Mouse (Mus musculus): ENCODE results near the gene Rps6kb1. TPM values are rescaled to one million over a fixed set of nuclear protein-coding genes. Genes with fewer than 3 reads are reported as not detected.

Rps6kb1 gene
- polyA plus RNA-seq, 1 experiment from 2014 or later: 63.2 TPM

DNA sequence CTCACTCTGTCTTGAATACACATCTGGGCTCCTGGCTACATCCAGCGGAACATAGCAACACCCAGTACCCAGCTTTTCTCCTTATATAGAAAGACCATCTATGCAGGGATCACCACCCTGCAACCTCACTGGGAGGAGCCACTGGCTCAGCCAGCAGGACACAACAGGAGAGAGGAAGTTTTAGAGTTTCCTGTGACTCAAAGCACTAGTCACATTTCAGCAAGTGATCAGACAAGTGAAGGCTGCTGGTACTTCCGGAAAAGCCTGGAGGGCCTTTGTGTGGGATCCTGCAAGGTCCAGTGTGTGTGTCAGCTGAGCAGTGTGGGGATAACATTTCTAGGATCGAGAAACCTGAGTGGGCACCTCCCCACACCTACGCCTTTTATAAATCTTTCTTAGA lies 32.6 kb upstream of the Rps6kb1 start:
- H3K27me3 ChIP-seq (ENCODE audit: control insufficient read depth, insufficient read depth, low read length): no peaks in the 10 kb centered on the region
- no peaks in the 10 kb centered on the region for H3K4me1 ChIP-seq (ENCODE audit: control insufficient read depth, insufficient read depth, low read length)
- ATAC-seq (ENCODE audit: insufficient number of reproducible peaks, low FRiP score, low TSS enrichment, low read depth): no peak
- H3K4me3 ChIP-seq (ENCODE audit: low read depth, low read length): no peak overlapping the region
- H3K36me3 ChIP-seq (ENCODE audit: control insufficient read depth, insufficient read depth, low read length): no peaks in the 10 kb centered on the region
- 73% methylated on average over 4 of the region's 4 CpGs for WGBS
- no peak overlapping the region for H3K4me2 ChIP-seq (ENCODE audit: low read depth, severe bottlenecking)
- H3K9me3 ChIP-seq (ENCODE audit: control insufficient read depth, low read length): no peaks in the 10 kb centered on the region
- no peak overlapping the region for H3K27ac ChIP-seq (replicated peaks; ENCODE audit: low read depth, low read length)
- DNase-seq (ENCODE audit: low spot score): no peak
- no peak overlapping the region for H3K9ac ChIP-seq (ENCODE audit: low read length)

DNA sequence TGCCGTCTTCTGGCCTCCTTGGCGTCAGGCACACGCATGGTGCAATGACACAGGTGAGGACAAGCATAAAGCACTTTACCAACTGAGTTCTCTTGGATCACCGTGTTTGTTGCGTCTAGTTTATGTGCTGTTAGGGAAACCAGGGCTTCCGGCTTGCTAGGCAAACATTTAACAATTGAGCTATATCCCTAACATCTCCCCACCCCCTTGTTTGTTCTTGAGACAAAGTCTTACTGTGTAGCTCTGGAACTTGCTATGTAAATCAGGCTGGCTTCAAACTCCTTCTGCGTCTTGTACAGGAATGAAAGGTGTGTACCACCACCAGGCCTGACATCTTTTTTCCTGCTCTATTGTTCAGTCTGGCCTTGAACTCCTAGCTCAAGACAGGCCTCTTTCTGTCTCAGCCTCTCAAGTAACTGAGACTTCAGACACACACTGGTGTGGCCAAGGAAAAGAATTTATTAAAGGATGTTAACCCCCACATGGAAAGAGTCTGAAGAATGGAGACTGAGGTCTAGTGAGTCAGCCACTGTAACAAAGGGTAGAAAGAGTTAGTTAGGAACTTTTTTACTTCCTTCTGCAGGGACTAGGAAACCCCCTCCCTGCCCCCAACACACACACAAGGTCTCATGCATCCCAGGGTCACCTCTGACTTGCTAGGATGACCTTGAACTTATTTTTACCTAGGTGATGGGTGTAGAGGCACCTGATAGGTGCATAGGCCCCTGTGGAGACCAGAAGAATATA lies 31.2 kb upstream of the Rps6kb1 start:
- no peaks in the 10 kb centered on the region for H3K27me3 ChIP-seq (ENCODE audit: control insufficient read depth, insufficient read depth, low read length)
- H3K4me2 ChIP-seq (ENCODE audit: low read depth, severe bottlenecking): no peak overlapping the region
- H3K36me3 ChIP-seq (ENCODE audit: control insufficient read depth, insufficient read depth, low read length): no peaks in the 10 kb centered on the region
- ATAC-seq (ENCODE audit: insufficient number of reproducible peaks, low FRiP score, low TSS enrichment, low read depth) (no peak), DNase-seq (ENCODE audit: low spot score) (no peak)
- H3K9ac ChIP-seq (ENCODE audit: low read length): no peak overlapping the region
- WGBS: 80% methylated on average over 7 of the region's 7 CpGs
- peaks cover 12% of the 10 kb centered on the region for H3K4me1 ChIP-seq (ENCODE audit: control insufficient read depth, insufficient read depth, low read length)
- no peak overlapping the region for H3K4me3 ChIP-seq (ENCODE audit: low read depth, low read length)
- no peak overlapping the region for H3K27ac ChIP-seq (replicated peaks; ENCODE audit: low read depth, low read length)
- H3K9me3 ChIP-seq (ENCODE audit: control insufficient read depth, low read length): no peaks in the 10 kb centered on the region

DNA sequence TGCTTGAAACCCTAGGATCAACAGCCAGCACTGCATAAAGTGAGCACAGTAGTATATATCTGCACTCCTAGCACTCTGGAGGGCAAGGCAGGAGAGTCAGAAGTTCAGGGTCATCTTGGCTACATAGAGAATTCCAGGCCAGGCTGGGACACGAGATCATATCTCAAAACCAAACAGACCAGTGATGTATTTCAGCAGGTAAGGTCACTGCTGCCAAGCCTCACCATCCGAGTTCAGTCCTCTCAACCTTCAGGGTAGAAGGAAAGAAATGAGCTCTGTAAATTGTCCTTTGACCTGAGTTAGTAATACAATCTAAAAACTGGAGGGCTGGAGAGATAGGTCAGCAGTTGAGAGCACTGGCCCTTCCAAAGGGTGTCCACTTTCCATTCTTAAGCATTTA lies 29.8 kb upstream of the Rps6kb1 start:
- Histone ChIP-seq H3K9me3 (ENCODE audit: control insufficient read depth, low read length) (no peaks in the 10 kb centered on the region), H3K4me3 (ENCODE audit: low read depth, low read length) (no peak overlapping the region), H3K4me2 (ENCODE audit: low read depth, severe bottlenecking) (no peak overlapping the region), H3K9ac (ENCODE audit: low read length) (no peak overlapping the region), H3K27ac (replicated peaks; ENCODE audit: low read depth, low read length) (no peak overlapping the region), H3K4me1 (ENCODE audit: control insufficient read depth, insufficient read depth, low read length) (peaks cover 22% of the 10 kb centered on the region), H3K36me3 (ENCODE audit: control insufficient read depth, insufficient read depth, low read length) (no peaks in the 10 kb centered on the region), H3K27me3 (ENCODE audit: control insufficient read depth, insufficient read depth, low read length) (no peaks in the 10 kb centered on the region)
- 65% methylated on average over 2 of the region's 2 CpGs for WGBS
- no peak for ATAC-seq (ENCODE audit: insufficient number of reproducible peaks, low FRiP score, low TSS enrichment, low read depth)
- no peak for DNase-seq (ENCODE audit: low spot score)

DNA sequence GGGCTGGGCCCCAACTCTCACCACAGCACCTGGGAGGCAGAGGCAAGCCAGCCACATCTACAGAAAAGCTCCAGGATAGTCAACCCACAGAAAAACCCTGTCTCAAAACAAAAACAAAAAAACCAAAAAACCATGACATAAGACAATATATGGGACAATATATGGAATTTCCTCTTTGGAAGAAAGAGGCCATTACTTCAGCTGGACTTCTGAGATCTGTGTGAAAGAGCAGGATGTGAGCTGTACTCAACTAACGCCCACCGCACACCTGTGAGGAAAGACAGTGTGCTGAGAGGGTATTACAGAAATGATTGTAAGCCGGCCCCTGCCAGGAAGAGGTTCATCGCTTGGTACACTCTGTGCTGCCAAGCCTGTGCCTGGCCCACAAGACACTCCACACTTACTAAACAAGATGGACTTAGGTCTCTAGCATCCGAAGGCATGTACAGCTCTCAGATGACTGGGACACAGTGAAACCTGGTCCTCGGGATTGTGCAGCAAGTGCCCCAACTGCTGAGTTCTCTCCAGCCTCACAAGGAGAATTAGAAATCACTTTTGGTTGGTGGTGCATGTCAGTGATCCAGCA lies 29.1 kb upstream of the Rps6kb1 start:
- no peaks in the 10 kb centered on the region for H3K9me3 ChIP-seq (ENCODE audit: control insufficient read depth, low read length)
- DNase-seq (ENCODE audit: low spot score) (no peak), ATAC-seq (ENCODE audit: insufficient number of reproducible peaks, low FRiP score, low TSS enrichment, low read depth) (no peak)
- H3K27me3 ChIP-seq (ENCODE audit: control insufficient read depth, insufficient read depth, low read length): no peaks in the 10 kb centered on the region
- no peak overlapping the region for H3K27ac ChIP-seq (replicated peaks; ENCODE audit: low read depth, low read length)
- no peak overlapping the region for H3K9ac ChIP-seq (ENCODE audit: low read length)
- H3K4me1 ChIP-seq (ENCODE audit: control insufficient read depth, insufficient read depth, low read length): peaks cover 22% of the 10 kb centered on the region
- no peak overlapping the region for H3K4me3 ChIP-seq (ENCODE audit: low read depth, low read length)
- 96% methylated on average over 6 of the region's 6 CpGs for WGBS
- H3K4me2 ChIP-seq (ENCODE audit: low read depth, severe bottlenecking): no peak overlapping the region
- H3K36me3 ChIP-seq (ENCODE audit: control insufficient read depth, insufficient read depth, low read length): no peaks in the 10 kb centered on the region

DNA sequence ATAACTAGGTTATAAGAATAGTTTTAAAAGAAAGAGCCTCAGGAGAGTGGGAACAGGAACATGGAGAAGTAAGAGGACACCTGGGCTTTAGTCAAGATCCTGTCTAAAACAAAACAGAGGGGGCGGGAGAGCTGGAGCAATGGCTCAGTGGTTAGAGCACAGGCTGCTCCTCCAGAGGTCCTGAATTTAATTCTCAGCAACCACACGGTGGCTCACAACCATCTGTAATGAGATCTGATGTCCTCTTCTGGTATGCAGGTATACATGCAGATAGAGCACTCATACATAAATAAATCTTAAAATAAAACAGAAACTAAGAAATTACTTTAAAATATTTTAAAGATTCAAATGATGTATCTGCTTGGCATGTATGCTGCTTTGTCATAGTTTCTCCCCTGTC lies 28.0 kb upstream of the Rps6kb1 start:
- no peak for ATAC-seq (ENCODE audit: insufficient number of reproducible peaks, low FRiP score, low TSS enrichment, low read depth)
- no peak overlapping the region for H3K4me2 ChIP-seq (ENCODE audit: low read depth, severe bottlenecking)
- H3K36me3 ChIP-seq (ENCODE audit: control insufficient read depth, insufficient read depth, low read length): no peaks in the 10 kb centered on the region
- no peak for DNase-seq (ENCODE audit: low spot score)
- H3K27ac ChIP-seq (replicated peaks; ENCODE audit: low read depth, low read length): no peak overlapping the region
- WGBS: 76% methylated on average over 2 of the region's 2 CpGs
- H3K27me3 ChIP-seq (ENCODE audit: control insufficient read depth, insufficient read depth, low read length): no peaks in the 10 kb centered on the region
- no peak overlapping the region for H3K9ac ChIP-seq (ENCODE audit: low read length)
- no peak overlapping the region for H3K4me3 ChIP-seq (ENCODE audit: low read depth, low read length)
- peaks cover 22% of the 10 kb centered on the region for H3K4me1 ChIP-seq (ENCODE audit: control insufficient read depth, insufficient read depth, low read length)
- H3K9me3 ChIP-seq (ENCODE audit: control insufficient read depth, low read length): no peaks in the 10 kb centered on the region

DNA sequence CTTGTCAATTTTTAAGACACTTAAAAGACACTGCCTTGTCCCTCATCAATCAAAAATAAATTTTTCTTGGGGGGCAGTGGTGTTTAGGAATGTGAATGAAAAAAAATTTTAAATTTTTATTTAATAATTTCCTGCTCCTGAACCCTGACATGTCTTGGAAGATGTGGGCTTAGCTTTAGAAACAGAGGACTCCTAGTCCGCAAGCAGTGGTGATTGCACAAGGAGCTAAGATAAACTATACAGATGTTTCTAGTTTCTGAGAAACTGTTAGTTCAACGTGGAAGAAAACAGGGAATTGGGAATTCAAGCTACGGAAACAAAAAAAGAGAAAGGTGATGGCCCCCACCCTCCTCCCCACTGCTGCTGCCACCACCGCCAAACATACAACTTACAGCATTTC lies 27.3 kb upstream of the Rps6kb1 start:
- Histone ChIP-seq H3K9me3 (ENCODE audit: control insufficient read depth, low read length) (no peaks in the 10 kb centered on the region), H3K36me3 (ENCODE audit: control insufficient read depth, insufficient read depth, low read length) (no peaks in the 10 kb centered on the region), H3K9ac (ENCODE audit: low read length) (no peak overlapping the region), H3K27ac (replicated peaks; ENCODE audit: low read depth, low read length) (no peak overlapping the region; the same call in 1 of the 2 replicates), H3K27me3 (ENCODE audit: control insufficient read depth, insufficient read depth, low read length) (no peaks in the 10 kb centered on the region), H3K4me2 (ENCODE audit: low read depth, severe bottlenecking) (no peak overlapping the region), H3K4me1 (ENCODE audit: control insufficient read depth, insufficient read depth, low read length) (peaks cover 22% of the 10 kb centered on the region), H3K4me3 (ENCODE audit: low read depth, low read length) (no peak overlapping the region)
- DNase-seq (ENCODE audit: low spot score): no peak
- ATAC-seq (ENCODE audit: insufficient number of reproducible peaks, low FRiP score, low TSS enrichment, low read depth): no peak
- WGBS: 58% methylated on average over 4 of the region's 4 CpGs

DNA sequence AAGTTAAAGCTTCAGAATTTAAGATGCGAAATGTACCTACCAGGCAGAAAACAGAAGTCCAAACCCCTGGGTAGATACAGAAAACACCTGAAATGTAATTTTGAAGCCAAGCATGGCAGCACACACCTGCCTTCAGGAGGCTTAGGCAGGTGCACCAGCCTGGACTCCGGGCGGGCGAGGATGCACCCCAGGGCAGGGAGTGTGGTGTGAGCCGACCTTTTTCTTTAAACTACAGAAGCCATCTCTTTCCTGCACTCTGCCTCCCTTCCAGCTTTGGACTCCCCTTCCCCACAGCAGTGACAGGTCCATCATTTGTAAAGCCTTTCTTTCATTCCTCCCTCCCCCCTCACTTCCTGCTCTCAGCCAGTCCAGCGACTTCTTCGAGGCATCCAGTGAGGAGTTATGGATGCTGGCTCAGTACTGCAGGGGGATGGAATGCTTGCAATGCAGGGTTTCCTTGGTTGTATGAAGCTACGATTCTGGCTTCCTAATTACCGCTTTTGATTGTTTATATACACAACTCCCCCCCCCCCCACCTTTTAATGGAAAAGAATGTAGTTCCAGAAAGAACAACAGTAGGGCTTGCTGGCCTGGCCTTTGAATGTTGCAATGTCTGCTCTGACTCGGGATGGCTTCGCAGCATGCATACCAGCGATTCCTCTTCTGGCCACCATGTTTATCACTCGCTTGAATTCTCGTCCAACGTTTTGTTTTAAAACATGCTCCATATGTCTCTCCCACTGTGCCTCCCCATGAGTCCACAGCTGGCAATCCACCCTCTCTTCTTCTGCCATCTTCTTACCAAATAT lies 26.6 kb upstream of the Rps6kb1 start:
- no peak for ATAC-seq (ENCODE audit: insufficient number of reproducible peaks, low FRiP score, low TSS enrichment, low read depth)

DNA sequence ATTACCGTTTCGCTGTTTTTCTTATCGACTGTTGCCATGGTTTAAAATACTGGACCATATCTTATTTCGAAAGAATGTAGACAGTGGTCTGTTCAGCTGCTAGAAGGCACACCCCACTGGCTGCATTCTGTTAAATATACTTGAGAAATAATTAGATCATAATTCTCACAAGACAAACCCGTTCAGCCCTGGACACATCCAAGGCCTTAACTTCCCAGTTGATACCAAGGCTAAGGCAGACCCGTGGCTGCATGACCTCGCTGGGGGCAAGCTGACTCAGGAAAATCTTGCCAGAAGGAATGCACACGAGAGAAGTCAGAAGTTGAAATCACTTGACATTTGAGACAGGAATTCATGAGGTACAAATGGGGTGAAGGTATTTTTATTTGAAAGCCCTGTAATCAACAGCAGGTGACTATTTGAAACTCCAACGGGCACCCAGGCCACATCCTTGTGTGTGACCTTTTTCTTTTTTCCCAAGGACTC lies 25.7 kb upstream of the Rps6kb1 start:
- Histone ChIP-seq H3K27ac (replicated peaks; ENCODE audit: low read depth, low read length) (peak overlapping the region; percentile 37; the same call in 1 of the 2 replicates), H3K4me3 (ENCODE audit: low read depth, low read length) (no peak overlapping the region), H3K4me2 (ENCODE audit: low read depth, severe bottlenecking) (peak overlapping the region; percentile 21; the same call in 1 of the 2 replicates), H3K9me3 (ENCODE audit: control insufficient read depth, low read length) (no peaks in the 10 kb centered on the region), H3K4me1 (ENCODE audit: control insufficient read depth, insufficient read depth, low read length) (peaks cover 22% of the 10 kb centered on the region), H3K36me3 (ENCODE audit: control insufficient read depth, insufficient read depth, low read length) (no peaks in the 10 kb centered on the region), H3K27me3 (ENCODE audit: control insufficient read depth, insufficient read depth, low read length) (no peaks in the 10 kb centered on the region), H3K9ac (ENCODE audit: low read length) (no peak overlapping the region)
- 13% methylated on average over 9 of the region's 9 CpGs for WGBS
- DNase-seq (ENCODE audit: low spot score) (peak; percentile 79), ATAC-seq (ENCODE audit: insufficient number of reproducible peaks, low FRiP score, low TSS enrichment, low read depth) (peak; percentile 68; the same call in 1 of the 2 replicates)

More for the DNA sequence above, 26.6 kb upstream of the Rps6kb1 start:
- peak overlapping the region; percentile 16; the same call in 1 of the 2 replicates for H3K4me2 ChIP-seq (ENCODE audit: low read depth, severe bottlenecking)
- WGBS: 43% methylated on average over 15 of the region's 15 CpGs
- H3K9ac ChIP-seq (ENCODE audit: low read length): no peak overlapping the region
- H3K36me3 ChIP-seq (ENCODE audit: control insufficient read depth, insufficient read depth, low read length): no peaks in the 10 kb centered on the region
- H3K27me3 ChIP-seq (ENCODE audit: control insufficient read depth, insufficient read depth, low read length): no peaks in the 10 kb centered on the region
- H3K27ac ChIP-seq (replicated peaks; ENCODE audit: low read depth, low read length): peak overlapping the region; percentile 73
- no peaks in the 10 kb centered on the region for H3K9me3 ChIP-seq (ENCODE audit: control insufficient read depth, low read length)
- DNase-seq (ENCODE audit: low spot score): peak; percentile 56
- no peak overlapping the region for H3K4me3 ChIP-seq (ENCODE audit: low read depth, low read length)
- peaks cover 22% of the 10 kb centered on the region for H3K4me1 ChIP-seq (ENCODE audit: control insufficient read depth, insufficient read depth, low read length)
